Mouse (Mus musculus): ENCODE measurements around the gene Tub.
A peak's percentile ranks its signal among the peaks of the same experiment; 100 is the strongest.

The Tub gene

GRCm38 (mm10) chr7:109031331-109031730 is 81.2 kb downstream of the Tub start:
- DNase-seq: no peak

DNA sequence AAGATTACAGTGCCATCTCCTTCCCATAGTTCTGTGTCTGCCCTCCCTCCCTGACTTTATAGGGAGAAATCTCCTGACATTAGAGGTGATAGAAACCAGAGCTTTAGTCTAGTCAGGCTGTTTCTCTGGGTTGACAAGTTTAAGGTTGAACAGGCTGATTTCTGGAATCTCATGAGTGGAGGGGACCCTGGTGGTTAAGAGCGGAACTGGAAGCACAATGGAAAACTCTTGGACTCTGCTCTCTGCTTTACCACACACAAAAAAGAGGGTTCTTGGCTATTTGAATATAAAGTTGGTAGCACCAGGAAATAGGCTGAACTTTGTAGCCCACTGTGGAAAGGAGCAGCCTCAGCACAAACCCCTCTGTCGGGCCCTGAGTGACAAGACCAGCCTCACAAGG is 81.9 kb downstream of the Tub start:
- no peak for DNase-seq

GRCm38 (mm10) chr7:109038121-109038735 is 88.1 kb downstream of the Tub start:
- no peak for DNase-seq

GRCm38 (mm10) chr7:109038987-109039386 is 88.8 kb downstream of the Tub start:
- no peak for DNase-seq

DNA sequence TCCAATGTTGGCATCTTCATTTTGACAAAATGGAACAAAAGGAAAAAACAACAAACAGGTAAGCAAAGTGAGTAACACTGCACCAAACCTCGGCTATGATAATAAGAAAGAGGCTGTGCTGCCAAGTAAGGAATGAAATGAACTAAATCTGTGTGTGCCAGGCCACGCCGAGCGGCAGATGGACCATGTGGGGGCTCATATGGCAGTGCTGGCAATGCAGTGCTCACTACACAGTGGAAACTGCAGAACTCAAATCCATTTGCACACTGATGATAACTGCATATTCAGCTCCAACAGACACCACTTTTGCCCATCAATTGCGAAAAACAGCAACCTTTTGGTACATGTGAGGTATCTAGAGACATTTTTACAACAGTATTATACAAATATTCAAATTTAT is 89.3 kb downstream of the Tub start:
- DNase-seq: no peak

GRCm38 (mm10) chr7:109045876-109046275 is 95.7 kb downstream of the Tub start:
- DNase-seq: no peak

DNA sequence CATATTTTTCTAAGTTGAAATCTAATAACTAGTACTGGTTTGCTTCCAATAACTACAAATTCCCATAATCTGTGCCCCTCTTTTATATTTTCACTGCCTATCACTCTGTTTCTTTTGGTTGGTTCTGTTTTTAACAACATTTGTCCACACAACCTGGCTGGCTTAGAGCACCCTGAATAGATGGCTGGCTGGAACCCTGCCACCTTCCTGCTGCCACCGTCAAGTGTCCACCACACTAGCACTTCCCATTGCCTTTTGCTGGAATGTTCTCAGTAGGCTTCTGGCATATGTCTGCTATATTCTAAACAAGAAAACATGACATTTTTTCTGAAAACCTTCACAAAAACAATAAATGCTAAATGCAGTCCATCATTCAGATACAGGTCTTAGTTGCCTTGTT is 100.7 kb downstream of the Tub start:
- DNase-seq: no peak

GRCm38 (mm10) chr7:109059536-109059935 is 109.4 kb downstream of the Tub start:
- no peak for DNase-seq

- no peak for DNase-seq
These were observed 119.5 kb downstream of the Tub start for GRCm38 (mm10) chr7:109069641-109070040.

DNA sequence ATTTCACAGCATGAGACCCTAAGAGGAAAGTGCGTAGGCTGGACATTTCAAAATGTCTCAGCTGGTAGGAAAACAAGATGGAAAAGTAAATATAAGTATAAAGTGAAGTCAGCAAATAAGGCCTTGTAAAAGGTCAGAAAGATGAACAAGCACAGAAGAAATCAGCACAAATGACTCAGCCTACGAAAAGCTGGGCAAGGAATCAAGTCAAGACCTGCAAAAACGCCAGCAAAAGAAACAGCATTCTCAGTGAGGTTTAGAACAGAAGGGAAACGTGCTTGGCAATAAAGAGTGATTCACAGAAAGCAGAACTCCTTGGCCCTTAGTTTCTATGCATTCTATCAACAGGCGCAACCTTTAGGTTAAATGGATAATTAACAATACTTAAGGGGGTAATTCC is 122.2 kb downstream of the Tub start:
- no peak for DNase-seq

- peak; percentile 35 for DNase-seq
These were observed 132.4 kb downstream of the Tub start for GRCm38 (mm10) chr7:109082269-109083112.

- DNase-seq: peak; percentile 29
These were observed 133.1 kb downstream of the Tub start, which contains the start of gene Ric3 for GRCm38 (mm10) chr7:109083113-109083812. Ric3 (minus strand) TSS chr7:109083331.

GRCm38 (mm10) chr7:109083813-109084184 is 133.7 kb downstream of the Tub start:
- no peak for DNase-seq
